8 mouse cellular contexts compared by ENCODE assay signal in genomic region chr7:19012025-19012621, GRCm38 (mm10). TPM values are rescaled to one million over a fixed set of nuclear protein-coding genes. Genes with fewer than 3 reads are reported as not detected.
A peak's percentile ranks its signal among the peaks of the same experiment; 100 is the strongest.
DNase-seq lines count a peak whose midpoint lies in the region; ATAC-seq and TF ChIP-seq lines count a peak whose summit lies in the region.

No protein-coding gene starts in this region.

- H3K9me3 ChIP-seq in embryonic facial prominence, embryonic 10.5 days = no peaks in the 10 kb centered on the region
- H3K9me3 ChIP-seq in midbrain, postnatal 0 days (ENCODE audit: low read length) = no peaks in the 10 kb centered on the region

- H3K4me3 ChIP-seq in embryonic facial prominence, embryonic 10.5 days = peak overlapping the region; percentile 53
- peak overlapping the region; percentile 43 for H3K4me3 ChIP-seq in liver, adult 2 months (ENCODE audit: insufficient read depth, low read depth, low read length)
- H3K4me3 ChIP-seq in midbrain, postnatal 0 days (ENCODE audit: low read depth, low read length) = peak overlapping the region; percentile 22; the same call in 1 of the 2 replicates

- ATAC-seq in midbrain, postnatal 0 days (ENCODE audit: low FRiP score) = no peak

- peak; percentile 95 for DNase-seq in heart, adult 11 months
- no peak for DNase-seq in heart, adult 8-10 months (ENCODE audit: low spot score)
- peak; percentile 53 for DNase-seq in embryonic facial prominence, embryonic 10.5 days (ENCODE audit: low spot score)
- DNase-seq in heart, postnatal 36 days = peak; percentile 44 to 63
- DNase-seq in liver, adult 2 months (ENCODE audit: extremely low read depth, low read depth, low spot score) = peak; percentile 68
- DNase-seq in midbrain, postnatal 0 days (ENCODE audit: low spot score) = no peak
- DNase-seq in left cerebral cortex, adult 9 months (ENCODE audit: low spot score in 2 of 2) = no peak
- DNase-seq in layer of hippocampus, adult 18-20 months (ENCODE audit: low spot score in 2 of 2) = no peak

- peak overlapping the region; percentile 85 for H3K27ac ChIP-seq in embryonic facial prominence, embryonic 10.5 days (replicated peaks)
- H3K27ac ChIP-seq in liver, adult 2 months (replicated peaks; ENCODE audit: insufficient read depth, low read depth, low read length) = peak overlapping the region; percentile 90
- no peak overlapping the region for H3K27ac ChIP-seq in midbrain, postnatal 0 days (ENCODE audit: low read depth, low read length)

- intact Hi-C loops in heart, postnatal 36 days (cut with DNase I) = no loop called here

- no peaks in the 10 kb centered on the region for H3K27me3 ChIP-seq in embryonic facial prominence, embryonic 10.5 days (replicated peaks; ENCODE audit: low read depth, poor library complexity, severe bottlenecking)
- no peaks in the 10 kb centered on the region for H3K27me3 ChIP-seq in liver, adult 2 months (ENCODE audit: control insufficient read depth, insufficient read depth, low read length)
- no peaks in the 10 kb centered on the region for H3K27me3 ChIP-seq in midbrain, postnatal 0 days (ENCODE audit: insufficient read depth, low read length)

- 1% methylated on average over 31 of the region's 31 CpGs for WGBS in embryonic facial prominence, embryonic 10.5 days
- WGBS in liver, adult 2 months = 2% methylated on average over 29 of the region's 31 CpGs
- 3% methylated on average over 27 of the region's 31 CpGs for WGBS in midbrain, postnatal 0 days

- H3K9ac ChIP-seq in liver, adult 2 months (ENCODE audit: low read depth, low read length) = peak overlapping the region; percentile 79
- H3K9ac ChIP-seq in midbrain, postnatal 0 days (replicated peaks; ENCODE audit: low read length, poor library complexity, severe bottlenecking) = peak overlapping the region; percentile 14; the same call in 1 of the 2 replicates

- H3K4me1 ChIP-seq in embryonic facial prominence, embryonic 10.5 days = peaks cover 29% of the 10 kb centered on the region
- peaks cover 61% of the 10 kb centered on the region for H3K4me1 ChIP-seq in liver, adult 2 months (ENCODE audit: control insufficient read depth, insufficient read depth, low read length)
- no peaks in the 10 kb centered on the region for H3K4me1 ChIP-seq in midbrain, postnatal 0 days (ENCODE audit: insufficient read depth, low read length)

- H3K4me2 ChIP-seq in midbrain, postnatal 0 days (ENCODE audit: low read depth, low read length, poor library complexity, severe bottlenecking) = peak overlapping the region; percentile 46

- H3K79me2 ChIP-seq in liver, adult 2 months (ENCODE audit: control insufficient read depth, insufficient read depth, low read length) = no peaks in the 10 kb centered on the region

- no peak for TF ChIP-seq CTCF in liver, adult 2 months (IDR thresholded peaks at IDR 0.05; ENCODE audit: low read depth, low read length)
- TF ChIP-seq CTCF in midbrain, postnatal 0 days (IDR thresholded peaks at IDR 0.05) = no peak

- TF ChIP-seq POLR2A in liver, adult 2 months (IDR thresholded peaks at IDR 0.05; ENCODE audit: extremely low read depth, insufficient read depth, low read length) = no peak

- peaks cover 9% of the 10 kb centered on the region for H3K36me3 ChIP-seq in embryonic facial prominence, embryonic 10.5 days (replicated peaks)
- peaks cover 12% of the 10 kb centered on the region; the same call in 1 of the 2 replicates for H3K36me3 ChIP-seq in liver, adult 2 months (ENCODE audit: control insufficient read depth, insufficient read depth, low read length)
- H3K36me3 ChIP-seq in midbrain, postnatal 0 days (ENCODE audit: insufficient read depth, low read length) = 0 out of 2 replicates have a peak, but pooled peaks cover 6% of the 10 kb centered on the region

RNA-seq across cellular contexts. Expression of gene Irf2bp1, which starts 8.3 kb away (rescaled TPM):
- total RNA-seq in heart, adult 8-10 months (2022) = 10 to 100 TPM; 20.6 to 24.3 (median 22.9) TPM
- polyA plus RNA-seq in embryonic facial prominence, embryonic 10.5 days (2016; fragmentation: Nextera tagmentation; extraction: Ambion mirVana) = 25.0 and 25.7 TPM in 2 replicates
- total RNA-seq in heart, postnatal 36 days (2021) = 10 to 100 TPM; 19.6 to 23.0 TPM
- 4.5 and 7.3 TPM in 2 replicates for total RNA-seq in liver, adult 2 months (2014; rRNA removed)
- 13.2 and 14.6 TPM in 2 replicates for polyA plus RNA-seq in liver, adult 2 months (2012; rRNA removed)
- total RNA-seq in midbrain, postnatal 0 days (2014; rRNA removed) = 115 and 133 TPM in 2 replicates
- polyA plus RNA-seq in midbrain, postnatal 0 days (2015; fragmentation: Nextera tagmentation; extraction: Ambion mirVana) = 25.6 and 26.1 TPM in 2 replicates
- total RNA-seq in layer of hippocampus, adult 18-20 months (2021) = 10 to 100 TPM; 53.8 to 57.2 TPM

RNA-seq across cellular contexts. Expression of gene Foxa3, which starts 11.2 kb away (rescaled TPM):
- not detected for total RNA-seq in heart, adult 8-10 months (2022)
- polyA plus RNA-seq in embryonic facial prominence, embryonic 10.5 days (2016; fragmentation: Nextera tagmentation; extraction: Ambion mirVana) = not detected in 2 replicates
- total RNA-seq in heart, postnatal 36 days (2021) = not detected
- 31.2 and 60.1 TPM in 2 replicates for total RNA-seq in liver, adult 2 months (2014; rRNA removed)
- 47.4 and 54.1 TPM in 2 replicates for polyA plus RNA-seq in liver, adult 2 months (2012; rRNA removed)
- total RNA-seq in midbrain, postnatal 0 days (2014; rRNA removed) = not detected in 2 replicates
- not detected in 2 replicates for polyA plus RNA-seq in midbrain, postnatal 0 days (2015; fragmentation: Nextera tagmentation; extraction: Ambion mirVana)
- not detected for total RNA-seq in layer of hippocampus, adult 18-20 months (2021)

RNA-seq across cellular contexts. Expression of gene Sympk, which starts 12.1 kb away (rescaled TPM):
- 10 to 100 TPM; 79.6 to 99.9 (median 98.8) TPM for total RNA-seq in heart, adult 8-10 months (2022)
- polyA plus RNA-seq in embryonic facial prominence, embryonic 10.5 days (2016; fragmentation: Nextera tagmentation; extraction: Ambion mirVana) = 43.4 and 45.2 TPM in 2 replicates
- 10 to 100 TPM; 85.2 to 86.8 TPM for total RNA-seq in heart, postnatal 36 days (2021)
- total RNA-seq in liver, adult 2 months (2014; rRNA removed) = 21.5 and 29.5 TPM in 2 replicates
- 37.3 and 46.9 TPM in 2 replicates for polyA plus RNA-seq in liver, adult 2 months (2012; rRNA removed)
- 73.5 and 74.2 TPM in 2 replicates for total RNA-seq in midbrain, postnatal 0 days (2014; rRNA removed)
- polyA plus RNA-seq in midbrain, postnatal 0 days (2015; fragmentation: Nextera tagmentation; extraction: Ambion mirVana) = 19.5 and 19.7 TPM in 2 replicates
- total RNA-seq in layer of hippocampus, adult 18-20 months (2021) = 100 to 1,000 TPM; 118 to 123 TPM

RNA-seq across cellular contexts. Expression of gene Mypop, which starts 21.1 kb away (rescaled TPM):
- total RNA-seq in heart, adult 8-10 months (2022) = 1 to 10 TPM; 3.6 to 4.3 (median 4.3) TPM
- polyA plus RNA-seq in embryonic facial prominence, embryonic 10.5 days (2016; fragmentation: Nextera tagmentation; extraction: Ambion mirVana) = 4.0 and 4.1 TPM in 2 replicates
- 1 to 10 TPM; 3.4 to 4.3 TPM for total RNA-seq in heart, postnatal 36 days (2021)
- total RNA-seq in liver, adult 2 months (2014; rRNA removed) = 0.54 and 0.65 TPM in 2 replicates
- polyA plus RNA-seq in liver, adult 2 months (2012; rRNA removed) = 2.7 and 3.1 TPM in 2 replicates
- total RNA-seq in midbrain, postnatal 0 days (2014; rRNA removed) = 16.0 and 21.2 TPM in 2 replicates
- polyA plus RNA-seq in midbrain, postnatal 0 days (2015; fragmentation: Nextera tagmentation; extraction: Ambion mirVana) = 4.7 and 5.0 TPM in 2 replicates
- total RNA-seq in layer of hippocampus, adult 18-20 months (2021) = 10 to 100 TPM; 50.1 to 50.7 TPM

RNA-seq across cellular contexts. Expression of gene Nanos2, which starts 24.9 kb away (rescaled TPM):
- not detected for total RNA-seq in heart, adult 8-10 months (2022)
- polyA plus RNA-seq in embryonic facial prominence, embryonic 10.5 days (2016; fragmentation: Nextera tagmentation; extraction: Ambion mirVana) = not detected in 2 replicates
- total RNA-seq in heart, postnatal 36 days (2021) = not detected
- not detected in 2 replicates for total RNA-seq in liver, adult 2 months (2014; rRNA removed)
- not detected in 2 replicates for polyA plus RNA-seq in liver, adult 2 months (2012; rRNA removed)
- total RNA-seq in midbrain, postnatal 0 days (2014; rRNA removed) = 1.7 and 3.7 TPM in 2 replicates
- polyA plus RNA-seq in midbrain, postnatal 0 days (2015; fragmentation: Nextera tagmentation; extraction: Ambion mirVana) = 0.59 and 1.3 TPM in 2 replicates
- under 1 TPM; 0.20 to 0.40 TPM for total RNA-seq in layer of hippocampus, adult 18-20 months (2021)

Comparison
In these comparisons a context has a peak if more than half of its experiments do, and no peak if none do; other contexts are left out.
1. DNase-seq: peak in heart, adult 11 months (single experiment), embryonic facial prominence, embryonic 10.5 days (single experiment), heart, postnatal 36 days (2 of 2) and liver, adult 2 months (single experiment); none in heart, adult 8-10 months (single experiment), midbrain, postnatal 0 days (single experiment), left cerebral cortex, adult 9 months (0 of 2) and layer of hippocampus, adult 18-20 months (0 of 2).
2. RNA of gene Foxa3, which starts 11.2 kb away (total RNA-seq): 31.2 to 60.1 TPM in liver, adult 2 months; not detected in heart, adult 8-10 months, not detected in heart, postnatal 36 days, not detected in midbrain, postnatal 0 days and not detected in layer of hippocampus, adult 18-20 months; every median in the first group is over 10 times any median in the second.
3. Peak in every context shown above with its lines, with median percentiles within 50 percentile points of each other: H3K4me3 ChIP-seq.